Mouse (Mus musculus): Measurements from ENCODE around the gene Olfr1025-ps1. TPM values are rescaled to one million over a fixed set of nuclear protein-coding genes. Genes with fewer than 3 reads are reported as not detected.

Olfr1025-ps1 gene
- total RNA-seq (2021), result not detected

- no peak for DNase-seq
Observed at GRCm38 (mm10) chr2:85914893-85915292, at the start of gene Olfr1025-ps1. TSS of gene Olfr1025-ps1 (plus strand) at chr2:85915193.

- no peak for DNase-seq
Observed at GRCm38 (mm10) chr2:85868294-85868693, 46.7 kb upstream of the Olfr1025-ps1 start, which contains the start of gene Olfr1022. TSS of gene Olfr1022 (plus strand) at chr2:85868594.

GRCm38 (mm10) chr2:85885340-85885739 lies 29.7 kb upstream of the Olfr1025-ps1 start, which contains the start of gene Olfr1023:
TSS of gene Olfr1023 (plus strand) at chr2:85885640.
- DNase-seq, result no peak

GRCm38 (mm10) chr2:85904952-85905351 lies 10.0 kb upstream of the Olfr1025-ps1 start, which contains the start of gene Olfr1024:
TSS of gene Olfr1024 (minus strand) at chr2:85905052.
- DNase-seq, result no peak

- no peak for DNase-seq
Observed at GRCm38 (mm10) chr2:85913197-85913596, 1.8 kb upstream of the Olfr1025-ps1 start.

GRCm38 (mm10) chr2:85921258-85921657 lies 6.3 kb downstream of the Olfr1025-ps1 start, which contains the start of gene Olfr1026:
TSS of gene Olfr1026 (plus strand) at chr2:85921558.
- no peak for DNase-seq

- DNase-seq, result no peak
Observed at GRCm38 (mm10) chr2:85950137-85950536, 35.1 kb downstream of the Olfr1025-ps1 start, which contains the start of gene Olfr1028. TSS of gene Olfr1028 (plus strand) at chr2:85950437.

Other genes starting within 250 kb of the Olfr1025-ps1 start
- gene Olfr1006, start 236.4 kb upstream of the Olfr1025-ps1 start, total RNA-seq (2021), result not detected
- gene Olfr1008, start 225.8 kb upstream of the Olfr1025-ps1 start, total RNA-seq (2021), result not detected
- not detected for gene Olfr1009, start 199.8 kb upstream of the Olfr1025-ps1 start, total RNA-seq (2021)
- not detected for gene Olfr1012, start 152.4 kb upstream of the Olfr1025-ps1 start, total RNA-seq (2021)
- not detected for gene Olfr1013, start 148.1 kb upstream of the Olfr1025-ps1 start, total RNA-seq (2021)
- not detected for gene Olfr1014, start 142.5 kb upstream of the Olfr1025-ps1 start, total RNA-seq (2021)
- gene Olfr1015, start 133.2 kb upstream of the Olfr1025-ps1 start, total RNA-seq (2021), result not detected
- gene Olfr1016, start 112.6 kb upstream of the Olfr1025-ps1 start, total RNA-seq (2021), result not detected
- not detected for gene Olfr1018, start 96.7 kb upstream of the Olfr1025-ps1 start, total RNA-seq (2021)
- not detected for gene Olfr1019, start 69.7 kb upstream of the Olfr1025-ps1 start, total RNA-seq (2021)
- not detected for gene Olfr1020, start 68.2 kb upstream of the Olfr1025-ps1 start, total RNA-seq (2021)
- gene Olfr1022, start 46.6 kb upstream of the Olfr1025-ps1 start, total RNA-seq (2021), result not detected
- gene Olfr1023, start 29.6 kb upstream of the Olfr1025-ps1 start, total RNA-seq (2021), result not detected
- not detected for gene Olfr1024, start 10.1 kb upstream of the Olfr1025-ps1 start, total RNA-seq (2021)
- not detected for gene Olfr1026, start 6.4 kb downstream of the Olfr1025-ps1 start, total RNA-seq (2021)
- gene Olfr1028, start 35.2 kb downstream of the Olfr1025-ps1 start, total RNA-seq (2021), result not detected
- gene Olfr1029, start 58.7 kb downstream of the Olfr1025-ps1 start, total RNA-seq (2021), result not detected
- gene Olfr1030, start 64.1 kb downstream of the Olfr1025-ps1 start, total RNA-seq (2021), result not detected
- gene Olfr1031, start 75.1 kb downstream of the Olfr1025-ps1 start, total RNA-seq (2021), result not detected
- not detected for gene Olfr1032, start 90.3 kb downstream of the Olfr1025-ps1 start, total RNA-seq (2021)
- 1 to 10 TPM in 1 of 2 experiments, under 1 TPM in 1; 0.43 to 1.1 TPM for gene Olfr1033, start 105.4 kb downstream of the Olfr1025-ps1 start, total RNA-seq (2021)
- gene Olfr1034, start 130.7 kb downstream of the Olfr1025-ps1 start, total RNA-seq (2021), result under 1 TPM in 1 of 2 experiments, not detected in 1; 0.07 TPM
- not detected for gene Olfr1036, start 158.8 kb downstream of the Olfr1025-ps1 start, total RNA-seq (2021)
- gene Olfr1037, start 172.2 kb downstream of the Olfr1025-ps1 start, total RNA-seq (2021), result not detected
- not detected for gene Olfr1039, start 220.7 kb downstream of the Olfr1025-ps1 start, total RNA-seq (2021)
- gene Olfr1040, start 231.5 kb downstream of the Olfr1025-ps1 start, total RNA-seq (2021), result not detected
- gene Olfr1042, start 246.6 kb downstream of the Olfr1025-ps1 start, total RNA-seq (2021), result not detected